Mouse (Mus musculus): ENCODE data around the gene Hecw1.
A peak's percentile ranks its signal among the peaks of the same experiment; 100 is the strongest.

DNA sequence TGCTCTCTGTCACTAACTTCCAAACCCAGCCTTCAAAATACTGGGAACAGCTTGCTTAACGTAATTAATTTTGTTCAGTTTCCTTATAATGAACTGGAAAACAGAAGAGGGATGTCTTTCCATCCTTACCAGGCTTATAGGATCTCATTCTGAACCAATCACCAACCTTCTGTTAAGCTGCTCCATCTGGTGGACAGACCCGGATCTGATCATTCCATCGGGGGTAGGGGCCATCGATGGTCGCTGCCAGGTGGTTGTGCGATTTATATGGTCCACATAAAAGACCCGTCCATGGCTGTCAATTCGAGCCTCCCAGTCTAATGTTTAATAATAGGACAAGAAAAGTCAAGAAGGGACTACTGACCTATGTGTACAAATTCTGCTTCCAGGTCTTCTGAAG is 216.4 kb downstream of the Hecw1 start:
- TF ChIP-seq CTCF (IDR thresholded peaks at IDR 0.05; ENCODE audit: insufficient read depth, low read length) = 0 out of 2 replicates have a peak, but pooled peaks have one; percentile 2
- no peak for TF ChIP-seq POLR2A (IDR thresholded peaks at IDR 0.05; ENCODE audit: borderline replicate concordance, extremely low read depth, low read depth, low read length)

Measured in lung, adult 2 months (tissue).